Mouse (Mus musculus): ENCODE results near the gene Myd88. TPM values are rescaled to one million over a fixed set of nuclear protein-coding genes. Genes with fewer than 3 reads are reported as not detected.
A peak's percentile ranks its signal among the peaks of the same experiment; 100 is the strongest.

Myd88 gene
- polyA plus RNA-seq, 1 experiment from 2014 or later = 5.6 TPM

DNA sequence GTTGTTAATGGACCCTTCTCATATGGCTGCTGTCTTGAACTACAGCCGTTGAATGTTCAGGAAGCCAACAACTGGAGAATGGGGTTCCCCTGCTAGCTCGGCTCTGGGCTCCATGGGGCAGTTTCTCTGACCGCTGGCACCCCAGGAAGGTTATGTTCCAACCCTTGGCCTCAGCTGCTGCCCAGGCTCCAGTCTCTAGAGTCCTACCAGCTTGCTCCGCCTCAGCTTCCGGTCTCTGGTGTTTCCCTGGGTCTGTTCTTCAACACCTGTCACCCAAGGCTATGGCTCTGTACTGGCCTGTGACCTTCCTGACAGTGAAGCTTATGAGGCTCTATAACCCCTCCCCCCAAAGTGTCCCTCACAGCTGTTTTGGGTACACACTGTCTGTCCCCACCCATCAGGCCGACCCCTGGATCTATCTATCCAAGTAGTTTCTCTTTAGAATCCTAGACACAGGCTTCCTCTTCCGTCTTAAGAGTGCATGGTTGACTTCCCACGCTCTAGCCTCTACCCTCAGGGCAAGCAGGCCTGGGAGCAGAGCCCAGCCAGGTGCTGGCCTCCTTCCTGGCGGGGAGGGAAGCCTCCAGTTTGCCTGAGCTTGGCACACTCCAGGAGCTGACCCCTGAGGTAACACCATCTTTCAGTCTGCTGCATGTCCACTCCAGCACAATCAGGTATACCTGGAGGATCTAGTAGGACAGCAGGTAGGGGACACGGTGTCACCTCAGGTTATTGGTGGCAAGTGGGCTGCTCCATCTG is 9.9 kb upstream of the Myd88 start:
- Histone ChIP-seq H3K27ac (replicated peaks; ENCODE audit: low read depth, low read length) (no peak overlapping the region), H3K4me1 (ENCODE audit: control insufficient read depth, insufficient read depth, low read length) (no peaks in the 10 kb centered on the region), H3K27me3 (ENCODE audit: control insufficient read depth, insufficient read depth, low read length) (no peaks in the 10 kb centered on the region), H3K4me3 (replicated peaks; ENCODE audit: low read depth, low read length) (no peak overlapping the region), H3K36me3 (ENCODE audit: control insufficient read depth, insufficient read depth, low read length) (peaks cover 43% of the 10 kb centered on the region), H3K9me3 (ENCODE audit: control insufficient read depth, low read length) (no peaks in the 10 kb centered on the region), H3K4me2 (ENCODE audit: low read length) (no peak overlapping the region), H3K9ac (replicated peaks; ENCODE audit: low read length) (no peak overlapping the region)
- no peak for DNase-seq
- ATAC-seq (ENCODE audit: low FRiP score, low TSS enrichment) = no peak
- WGBS = 89% methylated on average over 10 of the region's 10 CpGs

DNA sequence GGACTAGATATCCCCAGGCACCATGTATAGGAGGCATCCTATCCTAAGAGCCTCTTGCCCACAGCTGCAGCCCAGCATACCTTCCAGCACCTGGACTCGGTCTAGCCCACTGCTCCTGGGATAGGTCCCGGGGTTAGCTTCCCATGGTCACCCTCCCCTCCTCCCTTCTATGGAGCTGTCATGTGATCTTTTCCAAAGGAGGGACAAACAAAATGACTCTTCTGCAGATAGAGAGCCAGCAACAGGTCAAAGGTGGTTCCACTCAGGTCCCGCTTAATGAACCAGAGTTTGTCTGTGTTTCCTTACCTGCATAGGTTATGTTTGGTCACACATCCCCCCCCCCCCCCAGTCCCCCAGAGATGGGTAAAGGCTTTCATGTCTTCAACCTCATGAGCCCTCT is 9.3 kb upstream of the Myd88 start:
- WGBS = 87% methylated on average over 3 of the region's 3 CpGs
- DNase-seq = no peak
- ATAC-seq (ENCODE audit: low FRiP score, low TSS enrichment) = no peak

DNA sequence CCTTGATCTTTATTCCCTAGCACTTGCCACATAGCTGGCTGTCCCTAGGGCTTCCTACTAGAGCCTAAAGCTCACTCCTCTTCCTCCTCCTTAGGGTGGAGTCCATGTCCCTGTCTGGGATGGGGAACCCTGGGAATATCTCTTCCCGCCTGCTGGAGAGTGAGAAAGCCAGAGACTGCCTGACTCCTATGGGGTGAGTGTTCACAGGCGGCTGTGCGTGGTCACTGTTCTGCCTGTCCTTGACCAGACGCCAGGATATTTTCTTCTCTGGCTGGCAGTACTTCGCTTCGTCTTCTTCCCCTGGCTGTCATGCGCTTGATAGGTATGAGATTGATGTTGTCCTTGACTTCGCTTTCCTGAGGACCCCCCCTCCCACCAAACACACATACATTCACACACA is 5.2 kb upstream of the Myd88 start:
- H3K36me3 ChIP-seq (ENCODE audit: control insufficient read depth, insufficient read depth, low read length) = peaks cover 68% of the 10 kb centered on the region
- no peak for DNase-seq
- no peak overlapping the region for H3K4me3 ChIP-seq (replicated peaks; ENCODE audit: low read depth, low read length)
- no peaks in the 10 kb centered on the region for H3K9me3 ChIP-seq (ENCODE audit: control insufficient read depth, low read length)
- no peak overlapping the region for H3K9ac ChIP-seq (replicated peaks; ENCODE audit: low read length)
- no peak for ATAC-seq (ENCODE audit: low FRiP score, low TSS enrichment)
- no peak overlapping the region for H3K27ac ChIP-seq (replicated peaks; ENCODE audit: low read depth, low read length)
- 92% methylated on average over 8 of the region's 8 CpGs for WGBS
- H3K4me2 ChIP-seq (ENCODE audit: low read length) = no peak overlapping the region
- H3K4me1 ChIP-seq (ENCODE audit: control insufficient read depth, insufficient read depth, low read length) = peaks cover 11% of the 10 kb centered on the region
- no peaks in the 10 kb centered on the region for H3K27me3 ChIP-seq (ENCODE audit: control insufficient read depth, insufficient read depth, low read length)

More for the DNA sequence above, 9.3 kb upstream of the Myd88 start:
- Histone ChIP-seq H3K4me2 (ENCODE audit: low read length) (no peak overlapping the region), H3K4me1 (ENCODE audit: control insufficient read depth, insufficient read depth, low read length) (no peaks in the 10 kb centered on the region), H3K27ac (replicated peaks; ENCODE audit: low read depth, low read length) (no peak overlapping the region), H3K9me3 (ENCODE audit: control insufficient read depth, low read length) (no peaks in the 10 kb centered on the region), H3K27me3 (ENCODE audit: control insufficient read depth, insufficient read depth, low read length) (no peaks in the 10 kb centered on the region), H3K4me3 (replicated peaks; ENCODE audit: low read depth, low read length) (no peak overlapping the region), H3K9ac (replicated peaks; ENCODE audit: low read length) (no peak overlapping the region), H3K36me3 (ENCODE audit: control insufficient read depth, insufficient read depth, low read length) (peaks cover 49% of the 10 kb centered on the region)

DNA sequence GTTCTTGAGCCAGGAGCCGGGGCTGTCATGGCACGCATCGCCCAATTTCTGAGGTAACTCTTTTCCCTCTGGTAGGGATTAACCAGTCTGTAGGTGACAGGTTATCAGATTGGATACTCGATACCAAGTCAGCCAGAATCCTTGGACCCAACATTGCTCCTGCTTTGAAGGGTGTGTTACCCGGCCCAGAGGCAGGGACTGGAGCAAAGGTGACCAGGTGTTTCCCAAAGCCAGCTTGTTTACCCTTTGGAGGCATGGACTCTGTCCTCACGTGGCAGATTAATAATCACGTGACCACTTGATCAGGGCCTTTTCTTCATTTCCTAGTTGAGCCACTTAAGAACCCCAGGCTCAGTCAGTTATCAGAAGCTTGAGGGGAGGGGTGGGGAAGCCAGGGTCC is 1.5 kb upstream of the Myd88 start:
- Histone ChIP-seq H3K36me3 (ENCODE audit: control insufficient read depth, insufficient read depth, low read length) (peaks cover 42% of the 10 kb centered on the region), H3K4me1 (ENCODE audit: control insufficient read depth, insufficient read depth, low read length) (peaks cover 24% of the 10 kb centered on the region), H3K4me2 (ENCODE audit: low read length) (peak overlapping the region; percentile 79), H3K9me3 (ENCODE audit: control insufficient read depth, low read length) (no peaks in the 10 kb centered on the region), H3K4me3 (replicated peaks; ENCODE audit: low read depth, low read length) (no peak overlapping the region), H3K27me3 (ENCODE audit: control insufficient read depth, insufficient read depth, low read length) (peaks cover 5% of the 10 kb centered on the region), H3K9ac (replicated peaks; ENCODE audit: low read length) (no peak overlapping the region), H3K27ac (replicated peaks; ENCODE audit: low read depth, low read length) (no peak overlapping the region)
- no peak for ATAC-seq (ENCODE audit: low FRiP score, low TSS enrichment)
- WGBS = 88% methylated on average over 7 of the region's 7 CpGs
- DNase-seq = no peak

DNA sequence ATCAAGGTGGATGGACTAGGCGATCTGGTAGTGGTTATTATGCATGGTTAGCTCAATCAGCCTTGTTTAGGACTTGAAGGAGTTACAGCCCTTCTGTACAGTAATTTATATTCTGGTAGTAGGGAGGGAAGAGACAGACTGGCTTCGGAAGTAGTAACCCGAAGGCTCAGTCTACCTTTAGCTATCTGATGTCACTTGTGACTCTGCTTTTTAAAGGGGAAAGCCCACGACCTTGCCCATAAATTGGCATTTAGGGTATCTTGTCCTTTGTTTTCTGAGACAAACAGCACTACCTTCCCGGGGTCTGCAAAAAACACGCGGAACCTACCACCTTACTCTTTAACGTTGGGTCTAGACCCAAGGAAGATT is 1.0 kb downstream of the Myd88 start:
- DNase-seq = no peak
- Histone ChIP-seq H3K4me1 (ENCODE audit: control insufficient read depth, insufficient read depth, low read length) (peaks cover 24% of the 10 kb centered on the region), H3K27ac (replicated peaks; ENCODE audit: low read depth, low read length) (peak overlapping the region; percentile 82; the same call in 1 of the 2 replicates), H3K27me3 (ENCODE audit: control insufficient read depth, insufficient read depth, low read length) (peaks cover 5% of the 10 kb centered on the region), H3K4me2 (ENCODE audit: low read length) (peak overlapping the region; percentile 79), H3K9me3 (ENCODE audit: control insufficient read depth, low read length) (no peaks in the 10 kb centered on the region), H3K9ac (replicated peaks; ENCODE audit: low read length) (no peak overlapping the region; the same call in 1 of the 2 replicates), H3K36me3 (ENCODE audit: control insufficient read depth, insufficient read depth, low read length) (peaks cover 19% of the 10 kb centered on the region), H3K4me3 (replicated peaks; ENCODE audit: low read depth, low read length) (peak overlapping the region; percentile 68)
- no peak for ATAC-seq (ENCODE audit: low FRiP score, low TSS enrichment)
- WGBS = 6% methylated on average over 8 of the region's 8 CpGs

DNA sequence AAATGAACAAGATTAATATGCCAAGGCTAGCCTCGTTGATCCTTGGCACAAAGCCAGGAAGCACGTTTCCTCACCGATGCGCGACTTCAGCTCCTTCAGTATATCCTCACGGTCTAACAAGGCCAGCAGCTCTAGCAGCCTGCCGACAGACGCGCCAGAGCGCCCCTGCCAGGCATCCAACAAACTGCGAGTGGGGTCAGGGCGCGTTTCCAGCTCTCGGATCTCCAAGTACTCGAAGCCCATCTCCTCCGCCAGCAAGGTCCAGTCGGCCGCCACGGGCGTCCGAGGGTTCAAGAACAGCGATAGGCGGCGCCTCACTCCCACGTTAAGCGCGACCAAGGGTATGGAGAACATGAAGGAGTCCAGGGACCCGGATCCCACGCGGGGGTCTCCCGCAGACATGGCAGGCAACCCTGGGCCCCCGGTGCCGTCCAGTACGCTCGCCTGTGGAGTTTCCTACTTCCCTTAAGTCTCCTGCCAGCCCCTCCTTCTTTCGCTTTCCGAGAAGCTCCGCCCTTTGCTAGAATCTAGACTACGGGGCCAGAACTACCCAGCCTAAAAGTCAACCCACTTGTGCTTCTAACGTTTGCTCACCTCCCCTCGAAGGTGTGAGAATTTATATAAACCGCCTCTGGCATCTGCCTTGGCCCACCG is 1.5 kb downstream of the Myd88 start, which contains the start of gene Acaa1a:
Acaa1a (plus strand) TSS at position 119 of the 654 bp plus-strand sequence.
- H3K4me2 ChIP-seq (ENCODE audit: low read length) = peak within 1 kb of the TSS; percentile 79
- H3K27ac ChIP-seq (replicated peaks; ENCODE audit: low read depth, low read length) = peak within 1 kb of the TSS; percentile 82; the same call in 1 of the 2 replicates
- peaks cover 5% of the 10 kb centered on the region for H3K27me3 ChIP-seq (ENCODE audit: control insufficient read depth, insufficient read depth, low read length)
- DNase-seq (peak; percentile 66), ATAC-seq (ENCODE audit: low FRiP score, low TSS enrichment) (no peak)
- no peaks in the 10 kb centered on the region for H3K9me3 ChIP-seq (ENCODE audit: control insufficient read depth, low read length)
- H3K4me1 ChIP-seq (ENCODE audit: control insufficient read depth, insufficient read depth, low read length) = peaks cover 24% of the 10 kb centered on the region
- 1% methylated on average over 43 of the region's 43 CpGs for WGBS
- H3K4me3 ChIP-seq (replicated peaks; ENCODE audit: low read depth, low read length) = peak within 1 kb of the TSS; percentile 68
- peak within 1 kb of the TSS; percentile 36; the same call in 1 of the 2 replicates for H3K9ac ChIP-seq (replicated peaks; ENCODE audit: low read length)
- peaks cover 14% of the 10 kb centered on the region for H3K36me3 ChIP-seq (ENCODE audit: control insufficient read depth, insufficient read depth, low read length)

DNA sequence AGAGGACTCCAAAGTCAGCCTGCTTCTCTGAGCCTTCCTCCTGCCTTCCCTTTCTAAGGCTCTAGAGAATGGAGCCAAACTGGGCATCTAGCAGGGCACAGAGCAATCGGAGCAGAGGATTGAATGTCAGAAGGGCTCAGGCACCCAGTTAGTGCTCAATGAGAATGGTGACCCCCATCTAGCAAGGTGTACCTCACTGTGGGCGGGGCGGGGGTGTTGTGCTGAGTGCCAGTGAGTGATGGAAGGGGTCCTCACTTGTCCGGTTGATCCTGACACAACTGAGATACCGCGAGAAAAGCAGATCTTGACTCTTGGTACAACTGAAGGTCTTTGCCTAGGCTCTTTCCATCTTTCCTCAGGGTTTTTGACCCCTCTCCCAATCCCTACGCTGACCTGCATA is 2.1 kb downstream of the Myd88 start:
- 58% methylated on average over 7 of the region's 7 CpGs for WGBS
- Histone ChIP-seq H3K4me1 (ENCODE audit: control insufficient read depth, insufficient read depth, low read length) (peaks cover 24% of the 10 kb centered on the region), H3K36me3 (ENCODE audit: control insufficient read depth, insufficient read depth, low read length) (peaks cover 8% of the 10 kb centered on the region), H3K4me3 (replicated peaks; ENCODE audit: low read depth, low read length) (no peak overlapping the region; the same call in 1 of the 2 replicates), H3K27me3 (ENCODE audit: control insufficient read depth, insufficient read depth, low read length) (peaks cover 5% of the 10 kb centered on the region), H3K4me2 (ENCODE audit: low read length) (peak overlapping the region; percentile 79), H3K27ac (replicated peaks; ENCODE audit: low read depth, low read length) (no peak overlapping the region), H3K9ac (replicated peaks; ENCODE audit: low read length) (no peak overlapping the region), H3K9me3 (ENCODE audit: control insufficient read depth, low read length) (no peaks in the 10 kb centered on the region)
- ATAC-seq (ENCODE audit: low FRiP score, low TSS enrichment) (no peak), DNase-seq (no peak)

DNA sequence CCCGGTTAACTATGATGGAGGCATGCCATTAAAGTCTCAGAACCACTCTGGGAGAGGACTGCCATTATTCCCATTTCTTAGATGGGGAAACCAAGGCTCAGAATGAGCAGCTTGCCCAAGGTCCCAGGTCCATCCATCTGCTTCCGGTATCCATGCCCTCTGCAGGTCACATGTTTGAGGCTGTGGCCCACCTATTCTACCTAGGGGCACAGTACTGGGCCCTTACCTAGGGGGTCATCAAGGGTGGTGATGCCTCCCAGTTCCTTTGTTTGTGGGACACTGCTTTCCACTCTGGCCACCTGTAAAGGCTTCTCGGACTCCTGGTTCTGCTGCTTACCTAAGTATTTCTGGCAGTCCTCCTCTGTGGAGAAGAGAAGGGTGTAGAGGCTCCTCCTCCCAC is 2.9 kb downstream of the Myd88 start:
- ATAC-seq (ENCODE audit: low FRiP score, low TSS enrichment) (no peak), DNase-seq (no peak)
- Histone ChIP-seq H3K4me2 (ENCODE audit: low read length) (no peak overlapping the region), H3K9ac (replicated peaks; ENCODE audit: low read length) (no peak overlapping the region), H3K27me3 (ENCODE audit: control insufficient read depth, insufficient read depth, low read length) (peaks cover 5% of the 10 kb centered on the region), H3K9me3 (ENCODE audit: control insufficient read depth, low read length) (no peaks in the 10 kb centered on the region), H3K4me1 (ENCODE audit: control insufficient read depth, insufficient read depth, low read length) (peaks cover 24% of the 10 kb centered on the region), H3K4me3 (replicated peaks; ENCODE audit: low read depth, low read length) (no peak overlapping the region), H3K36me3 (ENCODE audit: control insufficient read depth, insufficient read depth, low read length) (peaks cover under 1% of the 10 kb centered on the region; the same call in 1 of the 2 replicates), H3K27ac (replicated peaks; ENCODE audit: low read depth, low read length) (no peak overlapping the region)
- 92% methylated on average over 3 of the region's 3 CpGs for WGBS
